Mouse (Mus musculus) hindbrain, postnatal 0 days (tissue): Measurements from ENCODE around the gene Trp53i13. TPM values are rescaled to one million over a fixed set of nuclear protein-coding genes. Genes with fewer than 3 reads are reported as not detected.

ENCODE experiments used
- ATAC-seq: fragments of 200-750 bp; cut with Nextera tagmentation; 2 replicates; pipeline ENCODE4 v1.8.0; 2017; ENCODE audit warnings: mild to moderate bottlenecking, moderate TSS enrichment, moderate library complexity
- DNase-seq: peaks from one replicate; pipeline ENCODE4 v3.0.0-alpha.2; 2015; ENCODE audit warnings: low spot score
- H3K27ac ChIP-seq: fragments of 300-500 bp; sonication (generic); 2 replicates; pipeline ENCODE4 v1.5.1; 2014; ENCODE audit warnings: mild to moderate bottlenecking
- H3K27me3 ChIP-seq: fragments of 300-500 bp; sonication (generic); 2 replicates; pipeline ENCODE4 v1.6.1; 2014; ENCODE audit warnings: low read length, mixed read lengths; ENCODE audit not compliant: insufficient read depth
- H3K36me3 ChIP-seq: fragments of 300-500 bp; sonication (generic); 2 replicates; pipeline ENCODE4 v1.6.1; 2014; ENCODE audit warnings: low read length, mixed read lengths; ENCODE audit not compliant: insufficient read depth
- H3K4me1 ChIP-seq: fragments of 300-500 bp; sonication (generic); 2 replicates; pipeline ENCODE4 v1.6.1; 2014; ENCODE audit warnings: antibody characterized with exemption, low read length, mixed read lengths; ENCODE audit not compliant: insufficient read depth
- H3K4me2 ChIP-seq: fragments of 300-500 bp; sonication (generic); 2 replicates; pipeline ENCODE4 v1.6.1; 2014; ENCODE audit warnings: low read depth, mild to moderate bottlenecking, low read length, moderate library complexity, mixed read lengths
- H3K4me3 ChIP-seq: fragments of 300-500 bp; sonication (generic); 2 replicates; pipeline ENCODE4 v1.5.1; 2014; ENCODE audit warnings: low read length
- H3K9ac ChIP-seq: fragments of 300-500 bp; sonication (generic); replicated peaks from 2 replicates; pipeline ENCODE4 v1.6.1; 2014; ENCODE audit warnings: mild to moderate bottlenecking, low read length, moderate library complexity, mixed read lengths
- H3K9me3 ChIP-seq: fragments of 300-500 bp; sonication (generic); 2 replicates; pipeline ENCODE4 v1.6.1; 2016; ENCODE audit warnings: low read length, mixed read lengths
- CTCF ChIP-seq: IDR thresholded peaks from 2 replicates; pipeline ENCODE4 v1.5.1; 2016; ENCODE audit warnings: antibody characterized with exemption, control low read depth, low read depth
- WGBS: fragments of 180-500 bp; shearing (Covaris S2); extraction: QIAGEN DNeasy Blood & Tissue Kit; methylation state at CpG from one replicate; pipeline ENCODE4 v1.1.7; 2014; 5-methylcytosine and 5-hydroxymethylcytosine counted together
- polyA plus RNA-seq: library from polyadenylated mRNA; unstranded; fragments of >200 nt; fragmentation: Nextera tagmentation; extraction: Ambion mirVana; gene quantifications from 2 replicates; pipeline ENCODE4 v1.2.1, GENCODE M21; 2015
- total RNA-seq: library from RNA; depleted of rRNA; stranded (reverse); fragments of >200 nt; gene quantifications from 2 replicates; pipeline ENCODE4 v1.2.3, GENCODE M21; 2014; rRNA removed

Trp53i13 gene
- total and polyA plus RNA-seq, 2 experiments from 2014 or later: 13.7 to 14.3 TPM

DNA sequence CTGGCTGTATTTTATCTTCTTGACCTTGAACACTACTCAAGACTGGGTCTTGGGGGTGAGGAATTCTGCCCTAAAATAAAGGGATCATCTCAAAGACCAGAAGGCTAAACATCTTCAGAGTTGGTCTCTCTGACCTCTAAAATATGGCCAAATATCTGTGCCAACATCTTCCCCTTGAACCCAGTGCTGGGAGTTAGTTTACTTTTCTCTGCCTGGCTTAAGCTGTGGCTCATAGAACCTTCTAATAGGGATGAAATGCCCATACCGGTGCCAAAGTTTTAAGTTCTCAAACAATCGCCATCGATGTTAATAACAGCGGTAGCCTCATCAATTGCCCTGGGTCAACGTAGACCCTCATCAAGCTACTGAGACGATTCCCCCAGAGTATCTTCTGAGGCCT lies 53.9 kb downstream of the Trp53i13 start:
- Histone ChIP-seq H3K27ac (no peak overlapping the region), H3K9ac (peak overlapping the region; percentile 46), H3K9me3 (no peaks in the 10 kb centered on the region), H3K4me3 (peak overlapping the region; percentile 47), H3K36me3 (no peaks in the 10 kb centered on the region; the same call in 1 of the 2 replicates), H3K4me2 (peak overlapping the region; percentile 91), H3K4me1 (no peaks in the 10 kb centered on the region), H3K27me3 (0 out of 2 replicates have a peak, but pooled peaks cover 4% of the 10 kb centered on the region)
- 5% methylated on average over 6 of the region's 6 CpGs for WGBS
- DNase-seq (no peak), ATAC-seq (no peak)
- no peak for TF ChIP-seq CTCF

Other genes starting within 250 kb of the Trp53i13 start
- gene Coro6, start 53.6 kb downstream of the Trp53i13 start, total RNA-seq: 0.83 and 1.3 TPM in 2 replicates
- 2.1 and 2.4 TPM in 2 replicates for gene Coro6, start 53.6 kb downstream of the Trp53i13 start, polyA plus RNA-seq
- gene Ankrd13b, start 26.3 kb downstream of the Trp53i13 start, total RNA-seq: 71.6 and 77.1 TPM in 2 replicates
- gene Ankrd13b, start 26.3 kb downstream of the Trp53i13 start, polyA plus RNA-seq: 27.1 and 30.6 TPM in 2 replicates
- 126 and 127 TPM in 2 replicates for gene Git1, start 22.4 kb downstream of the Trp53i13 start, total RNA-seq
- 13.8 and 15.0 TPM in 2 replicates for gene Git1, start 22.4 kb downstream of the Trp53i13 start, polyA plus RNA-seq
- gene Abhd15, start 859 bp downstream of the Trp53i13 start, total RNA-seq: 3.6 and 4.7 TPM in 2 replicates
- 2.1 TPM in 2 replicates for gene Abhd15, start 859 bp downstream of the Trp53i13 start, polyA plus RNA-seq
- not detected in 2 replicates for gene Gm10392, start 3.2 kb upstream of the Trp53i13 start, total RNA-seq
- gene Gm10392, start 3.2 kb upstream of the Trp53i13 start, polyA plus RNA-seq: not detected in 2 replicates
- 50.6 and 56.7 TPM in 2 replicates for gene Taok1, start 91.8 kb upstream of the Trp53i13 start, total RNA-seq
- 27.1 and 28.2 TPM in 2 replicates for gene Taok1, start 91.8 kb upstream of the Trp53i13 start, polyA plus RNA-seq
- gene Nufip2, start 170.2 kb upstream of the Trp53i13 start, total RNA-seq: 33.6 and 34.5 TPM in 2 replicates
- 3.8 and 4.3 TPM in 2 replicates for gene Nufip2, start 170.2 kb upstream of the Trp53i13 start, polyA plus RNA-seq
- 1.5 TPM in 1 of 2 replicates, not detected in the other for gene Cryba1, start 209.3 kb upstream of the Trp53i13 start, total RNA-seq
- 0.49 and 0.51 TPM in 2 replicates for gene Cryba1, start 209.3 kb upstream of the Trp53i13 start, polyA plus RNA-seq
- gene Myo18a, start 247.3 kb upstream of the Trp53i13 start, total RNA-seq: 64.6 and 68.8 TPM in 2 replicates
- 28.2 and 29.8 TPM in 2 replicates for gene Myo18a, start 247.3 kb upstream of the Trp53i13 start, polyA plus RNA-seq